Mouse (Mus musculus) inflammation-experienced regulatory T-cells (primary cell): ENCODE measurements around the gene Senp1. TPM values are rescaled to one million over a fixed set of nuclear protein-coding genes. Genes with fewer than 3 reads are reported as not detected.

ENCODE experiments used
- polyA plus RNA-seq, 2 experiments: library from polyadenylated mRNA; unstranded; fragments of 100-300 nt; shearing (Covaris generic); gene quantifications; one replicate each; pipeline ENCODE4 v1.2.1; 2017

Senp1 gene
- polyA plus RNA-seq: 10 to 100 TPM; 35.0 to 45.7 TPM

GRCm38 (mm10) chr15:98093121-98094011 is at the start of gene Senp1:
Gene Senp1, minus strand, starts transcription at chr15:98093744.

GRCm38 (mm10) chr15:98092372-98093120 is 998 bp downstream of the Senp1 start, which contains the start of gene Pfkm:
Gene Pfkm, plus strand, starts transcription at chr15:98092589.

DNA sequence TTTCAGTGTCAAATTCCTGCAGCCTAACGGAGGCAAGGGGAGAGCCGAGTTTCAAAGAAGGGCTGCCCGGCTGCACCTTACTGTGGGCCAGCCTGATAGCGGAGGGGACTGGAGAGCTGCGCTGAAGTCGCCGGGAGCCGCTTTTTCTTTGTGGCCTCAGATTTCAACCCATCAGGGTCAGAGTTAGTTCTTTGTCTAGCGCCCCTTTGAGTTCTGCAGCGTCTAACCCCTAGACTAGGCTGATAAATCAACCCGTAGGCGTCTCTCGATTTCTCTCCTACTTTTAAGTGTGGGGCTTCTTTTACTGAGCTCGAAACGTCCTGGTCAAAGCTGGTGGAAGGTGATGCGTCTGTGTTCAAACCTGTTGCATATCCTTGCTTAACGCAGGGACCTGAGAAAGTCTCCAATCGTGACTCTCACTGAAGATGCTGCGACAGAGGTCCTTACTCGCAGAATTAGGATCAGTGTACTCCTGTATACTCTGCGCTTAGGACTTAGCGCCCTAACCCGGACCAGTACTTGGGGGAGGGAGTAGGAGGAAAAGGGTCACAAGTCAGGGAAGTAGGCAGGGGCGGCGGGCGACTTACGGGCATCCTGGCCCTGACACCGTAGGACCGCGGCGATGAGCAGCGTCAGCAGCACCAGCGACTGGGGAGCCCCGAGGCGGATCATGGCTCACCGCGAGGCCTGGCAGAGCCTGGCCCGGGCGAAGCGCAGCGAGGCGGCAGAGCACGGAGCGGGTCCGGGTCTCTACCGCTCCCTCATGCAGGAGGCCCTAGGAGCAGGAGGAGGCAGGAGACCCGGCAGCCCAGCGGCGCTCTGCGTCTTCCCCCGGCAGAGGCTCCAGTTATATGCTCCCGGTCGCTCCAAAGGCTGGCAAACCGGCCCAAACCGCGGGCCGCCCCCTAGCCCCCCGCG is 89.5 kb downstream of the Senp1 start, which contains the start of gene Col2a1:
Gene Col2a1 (minus strand): TSS at position 874 of the 918 bp plus-strand sequence.

Other genes starting within 250 kb of the Senp1 start
- 10 to 100 TPM; 73.1 to 87.2 TPM for gene Hdac7, start 249.2 kb downstream of the Senp1 start, polyA plus RNA-seq
- 10 to 100 TPM in 1 of 2 experiments, under 1 TPM in 1; 0.93 to 15.9 TPM for gene Vdr, start 183.1 kb downstream of the Senp1 start, polyA plus RNA-seq
- 10 to 100 TPM; 21.7 to 30.0 TPM for gene Tmem106c, start 129.5 kb downstream of the Senp1 start, polyA plus RNA-seq
- under 1 TPM; 0.04 to 0.18 TPM for gene Col2a1, start 89.0 kb downstream of the Senp1 start, polyA plus RNA-seq
- gene Pfkm, start 1.2 kb downstream of the Senp1 start, polyA plus RNA-seq: 1 to 10 TPM; 7.5 to 7.8 TPM
- 10 to 100 TPM; 38.6 to 42.0 TPM for gene Asb8, start 71.9 kb upstream of the Senp1 start, polyA plus RNA-seq
- under 1 TPM; 0.43 to 0.46 TPM for gene Ccdc184, start 73.4 kb upstream of the Senp1 start, polyA plus RNA-seq
- gene Olfr288, start 101.8 kb upstream of the Senp1 start, polyA plus RNA-seq: not detected
- gene Gm44579, start 127.2 kb upstream of the Senp1 start, polyA plus RNA-seq: 1 to 10 TPM in 1 of 2 experiments, not detected in 1; 1.1 TPM
- under 1 TPM; 0.12 to 0.65 TPM for gene Olfr287, start 127.3 kb upstream of the Senp1 start, polyA plus RNA-seq
- 1 to 10 TPM in 1 of 2 experiments, under 1 TPM in 1; 0.13 to 1.3 TPM for gene Olfr286, start 140.7 kb upstream of the Senp1 start, polyA plus RNA-seq
- under 1 TPM in 1 of 2 experiments, not detected in 1; 0.43 TPM for gene H1fnt, start 163.5 kb upstream of the Senp1 start, polyA plus RNA-seq
- not detected for gene Zfp641, start 202.4 kb upstream of the Senp1 start, polyA plus RNA-seq
- gene Olfr285, start 223.6 kb upstream of the Senp1 start, polyA plus RNA-seq: under 1 TPM in 1 of 2 experiments, not detected in 1; 0.07 TPM
- under 1 TPM in 1 of 2 experiments, not detected in 1; 0.98 TPM for gene Olfr284, start 247.2 kb upstream of the Senp1 start, polyA plus RNA-seq